Mouse (Mus musculus) MEL (cell line): ENCODE results near the gene Smpdl3a. TPM values are rescaled to one million over a fixed set of nuclear protein-coding genes. Genes with fewer than 3 reads are reported as not detected.

Source experiments
- DNase-seq: peaks from one replicate; pipeline ENCODE4 v3.0.0; 2011; ENCODE audit warnings: low read depth, low spot score
- H3K27ac ChIP-seq: 2 replicates; pipeline ENCODE4 v1.5.1; 2012; ENCODE audit warnings: low read depth, mild to moderate bottlenecking, control low read depth, low read length, moderate library complexity; ENCODE audit not compliant: control insufficient read depth
- H3K27me3 ChIP-seq, 2 experiments: fragments of 150-350 bp in 1 of 2; sonication (generic) in 1 of 2; 2 replicates each; pipeline ENCODE4 v1.6.1; 2012; ENCODE audit warnings: low read length in 2 of 2, mild to moderate bottlenecking in 2 of 2, improper control_type of control experiment in 1 of 2, moderate library complexity in 1 of 2; ENCODE audit not compliant: insufficient read depth in 2 of 2, control insufficient read depth in 1 of 2
- H3K36me3 ChIP-seq, 2 experiments: 2 replicates each; pipeline ENCODE4 v1.6.1; 2012 to 2014; ENCODE audit warnings: low read length in 2 of 2, improper control_type of control experiment in 1 of 2, inconsistent platforms in 1 of 2, mild to moderate bottlenecking in 1 of 2; ENCODE audit not compliant: insufficient read depth in 2 of 2, control insufficient read depth in 1 of 2
- H3K4me1 ChIP-seq, 2 experiments: fragments of 150-350 bp in 1 of 2; sonication (generic) in 1 of 2; 2 replicates each; pipeline ENCODE4 v1.6.1; 2012; ENCODE audit warnings: low read length in 2 of 2, improper control_type of control experiment in 1 of 2, mild to moderate bottlenecking in 1 of 2; ENCODE audit not compliant: insufficient read depth in 2 of 2, control insufficient read depth in 1 of 2
- H3K4me3 ChIP-seq, 2 experiments: fragments of 150-350 bp in 1 of 2; sonication (generic) in 1 of 2; 2 replicates each; pipeline ENCODE4 v1.5.1; 2012; ENCODE audit warnings: low read depth in 2 of 2, low read length in 2 of 2, mild to moderate bottlenecking in 2 of 2, moderate library complexity in 2 of 2, control low read depth in 1 of 2, improper control_type of control experiment in 1 of 2; ENCODE audit not compliant: control insufficient read depth in 1 of 2, insufficient read depth in 1 of 2
- H3K79me2 ChIP-seq: 2 replicates; pipeline ENCODE4 v1.6.1; 2012; ENCODE audit warnings: mild to moderate bottlenecking, low read length, moderate library complexity; ENCODE audit not compliant: control insufficient read depth, poor library complexity, insufficient read depth
- H3K9ac ChIP-seq: 2 replicates; pipeline ENCODE4 v1.6.1; 2012; ENCODE audit warnings: low read depth, mild to moderate bottlenecking, control low read depth, low read length, moderate library complexity; ENCODE audit not compliant: control insufficient read depth, poor library complexity, severe bottlenecking
- H3K9me3 ChIP-seq: fragments of 150-350 bp; sonication (generic); replicated peaks from 2 replicates; pipeline ENCODE4 v1.6.1; 2012; ENCODE audit warnings: mild to moderate bottlenecking, low read length, improper control_type of control experiment, moderate library complexity; ENCODE audit not compliant: insufficient read depth
- BHLHE40 ChIP-seq: IDR thresholded peaks from 2 replicates; pipeline ENCODE4 v1.6.1; 2012; ENCODE audit warnings: low read depth, mild to moderate bottlenecking, inconsistent platforms, low read length, improper control_type of control experiment, borderline replicate concordance
- CTCF ChIP-seq, 3 experiments: IDR thresholded peaks in 2 of 3; conservative IDR thresholded peaks in 1 of 3; 2 replicates each; pipeline ENCODE4 v1.5.1; 2011 to 2012; ENCODE audit warnings: low read length in 3 of 3, low read depth in 2 of 3, mild to moderate bottlenecking in 2 of 3, improper control_type of control experiment in 1 of 3, inconsistent platforms in 1 of 3, mixed read lengths in 1 of 3, moderate library complexity in 1 of 3; ENCODE audit not compliant: control insufficient read depth in 1 of 3, insufficient read depth in 1 of 3, poor library complexity in 1 of 3, severe bottlenecking in 1 of 3
- MAFK ChIP-seq: IDR thresholded peaks from 2 replicates; pipeline ENCODE4 v1.6.1; 2011; ENCODE audit warnings: low read depth, mild to moderate bottlenecking, low read length, improper control_type of control experiment, borderline replicate concordance
- MXI1 ChIP-seq: IDR thresholded peaks from 2 replicates; pipeline ENCODE4 v1.6.1; 2011; ENCODE audit warnings: mild to moderate bottlenecking, low read depth, low read length, improper control_type of control experiment
- MYB ChIP-seq: IDR thresholded peaks from 2 replicates; pipeline ENCODE4 v1.6.1; 2011; ENCODE audit warnings: mild to moderate bottlenecking, low read depth, low read length, improper control_type of control experiment
- MYC ChIP-seq: IDR thresholded peaks from 2 replicates; pipeline ENCODE4 v1.6.1; 2011; ENCODE audit warnings: low read depth, mild to moderate bottlenecking, low read length, improper control_type of control experiment, moderate library complexity
- POLR2A ChIP-seq, 2 experiments: IDR thresholded peaks; 2 replicates each; pipeline ENCODE4 v1.6.1; 2011 to 2012; ENCODE audit warnings: low read length in 2 of 2, mild to moderate bottlenecking in 2 of 2, control low read depth in 1 of 2, improper control_type of control experiment in 1 of 2, low read depth in 1 of 2, moderate library complexity in 1 of 2; ENCODE audit not compliant: control insufficient read depth in 1 of 2, insufficient read depth in 1 of 2, poor library complexity in 1 of 2
- POLR2AphosphoS2 ChIP-seq: IDR thresholded peaks from 2 replicates; pipeline ENCODE4 v1.6.1; 2011; ENCODE audit warnings: low read length, improper control_type of control experiment
- POLR2AphosphoS5 ChIP-seq: IDR thresholded peaks from 2 replicates; pipeline ENCODE4 v1.6.1; 2012; ENCODE audit warnings: low read depth, borderline replicate concordance, mild to moderate bottlenecking, inconsistent platforms, low read length, moderate library complexity, mixed read lengths
- RAD21 ChIP-seq: IDR thresholded peaks from 2 replicates; pipeline ENCODE4 v1.6.1; 2011; ENCODE audit warnings: mild to moderate bottlenecking, low read depth, low read length, improper control_type of control experiment
- RCOR1 ChIP-seq: IDR thresholded peaks from 2 replicates; pipeline ENCODE4 v1.6.1; 2012; ENCODE audit warnings: low read depth, mild to moderate bottlenecking, inconsistent platforms, low read length, improper control_type of control experiment
- TAL1 ChIP-seq: IDR thresholded peaks from 2 replicates; pipeline ENCODE4 v1.6.1; 2012; ENCODE audit warnings: mild to moderate bottlenecking, inconsistent platforms, low read length, moderate library complexity, mixed read lengths
- TBP ChIP-seq: IDR thresholded peaks from 2 replicates; pipeline ENCODE4 v1.8.0; 2011; ENCODE audit warnings: low read depth, low read length, improper control_type of control experiment
- TCF12 ChIP-seq: IDR thresholded peaks from 2 replicates; pipeline ENCODE4 v1.6.1; 2014; ENCODE audit warnings: low read depth, mild to moderate bottlenecking, inconsistent platforms, low read length, improper control_type of control experiment, moderate library complexity
- UBTF ChIP-seq: IDR thresholded peaks from 2 replicates; pipeline ENCODE4 v1.6.1; 2012; ENCODE audit warnings: low read depth, mild to moderate bottlenecking, inconsistent platforms, low read length, improper control_type of control experiment, moderate library complexity, borderline replicate concordance; ENCODE audit not compliant: insufficient read depth
- ZKSCAN1 ChIP-seq: IDR thresholded peaks from 2 replicates; pipeline ENCODE4 v1.6.1; 2012; ENCODE audit warnings: low read depth, mild to moderate bottlenecking, inconsistent platforms, low read length, improper control_type of control experiment, moderate library complexity
- ZMIZ1 ChIP-seq: IDR thresholded peaks from 2 replicates; pipeline ENCODE4 v1.6.1; 2012; ENCODE audit warnings: low read depth, mild to moderate bottlenecking, inconsistent platforms, low read length, improper control_type of control experiment, moderate library complexity
- polyA plus RNA-seq, 2 experiments: library from polyadenylated mRNA; stranded (reverse) in 1 of 2; unstranded in 1 of 2; fragments of >175 nt in 1 of 2; fragments of >200 nt in 1 of 2; gene quantifications; 2 replicates each; pipeline versions ENCODE4 v1.2.1 to v1.2.4; 2012; ENCODE audit warnings: low replicate concordance in 2 of 2, low read depth in 1 of 2; ENCODE audit not compliant: insufficient read length in 2 of 2, insufficient read depth in 1 of 2, missing spikeins in 1 of 2
- total RNA-seq: library from RNA; depleted of rRNA; stranded (reverse); fragments of 300-350 nt; gene quantifications from 2 replicates; pipeline ENCODE4 v1.2.3, GENCODE M21; 2012

Smpdl3a gene
- total and polyA plus RNA-seq, 3 experiments, result 0.04 TPM; not detected in 2

DNA sequence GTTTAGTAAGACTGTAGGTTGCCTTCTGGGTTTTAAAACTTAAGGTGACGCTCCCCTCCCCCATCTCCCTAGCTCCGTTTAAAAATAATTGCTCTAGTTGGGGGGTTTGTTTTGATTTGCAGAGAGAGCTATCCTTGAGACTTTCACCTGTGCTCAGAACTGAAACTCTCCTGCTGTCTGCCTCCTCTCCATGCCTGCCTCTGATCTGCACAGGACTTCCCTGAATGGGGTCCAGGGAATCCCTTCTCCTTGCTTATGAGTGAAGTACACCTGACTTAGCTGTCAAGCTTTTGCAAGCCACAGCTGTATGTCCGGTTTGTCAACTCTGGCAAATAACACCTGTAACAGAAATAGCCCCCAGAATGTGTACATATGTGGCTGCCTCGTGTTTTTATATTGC lies 1.4 kb downstream of the Smpdl3a start:
- H3K27ac ChIP-seq, result no peak overlapping the region

DNA sequence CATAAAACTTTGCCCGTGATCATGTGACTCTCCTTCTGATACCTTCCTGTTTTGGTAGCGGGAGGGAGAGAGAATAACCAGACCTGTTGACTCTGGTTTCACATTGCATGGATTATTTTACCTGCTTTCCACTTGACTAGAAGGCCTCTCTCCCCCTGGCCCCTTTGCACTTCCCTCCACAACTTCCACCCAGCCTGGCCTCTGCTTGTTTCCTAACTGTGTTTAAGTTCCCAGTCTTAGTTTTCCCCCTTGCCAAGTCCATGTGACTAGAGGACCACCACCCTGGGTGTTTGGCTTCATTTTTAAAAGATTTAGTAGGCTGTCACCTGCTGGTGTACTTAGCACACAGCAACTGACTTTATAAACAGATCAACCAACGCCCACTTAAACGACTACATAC lies 1.9 kb downstream of the Smpdl3a start:
- Histone ChIP-seq H3K4me3 (no peak overlapping the region), H3K27ac (no peak overlapping the region), H3K9me3 (no peaks in the 10 kb centered on the region), H3K27me3 (no peaks in the 10 kb centered on the region), H3K4me1 (no peaks in the 10 kb centered on the region; a peak in 1 of 4 replicates), H3K36me3 (no peaks in the 10 kb centered on the region), H3K9ac (no peak overlapping the region), H3K79me2 (no peaks in the 10 kb centered on the region)
- TF ChIP-seq CTCF (IDR thresholded peaks at IDR 0.05 in 2 of 3, conservative IDR thresholded peaks at IDR 0.05 in 1 of 3; ENCODE audit: control insufficient read depth in 1 of 3, insufficient read depth in 1 of 3, low read depth in 2 of 3, low read length in 3 of 3, poor library complexity in 1 of 3, severe bottlenecking in 1 of 3) (peak in 1 of 3 experiments; percentile 1; a peak in 1 of 6 replicates), MAFK (no peak)
- DNase-seq, result no peak

More for the DNA sequence above, 1.4 kb downstream of the Smpdl3a start:
- no peak overlapping the region for H3K9ac ChIP-seq
- no peaks in the 10 kb centered on the region for H3K36me3 ChIP-seq
- DNase-seq, result no peak
- TF ChIP-seq MYB (no peak), ZKSCAN1 (no peak), ZMIZ1 (no peak), UBTF (no peak), TAL1 (no peak), TCF12 (no peak), MYC (no peak), POLR2AphosphoS5 (no peak), RCOR1 (no peak), POLR2A (IDR thresholded peaks at IDR 0.05; ENCODE audit: control insufficient read depth in 1 of 2, insufficient read depth in 1 of 2, low read depth in 1 of 2, low read length in 2 of 2, poor library complexity in 1 of 2) (no peak), BHLHE40 (no peak), TBP (no peak), MAFK (no peak), MXI1 (no peak), RAD21 (no peak)
- H3K4me3 ChIP-seq, result no peak overlapping the region
- H3K4me1 ChIP-seq, result no peaks in the 10 kb centered on the region; a peak in 1 of 4 replicates
- no peaks in the 10 kb centered on the region for H3K79me2 ChIP-seq
- H3K27me3 ChIP-seq, result no peaks in the 10 kb centered on the region
- H3K9me3 ChIP-seq, result no peaks in the 10 kb centered on the region

- Histone ChIP-seq H3K4me3 (no peak overlapping the region), H3K9me3 (no peaks in the 10 kb centered on the region), H3K4me1 (no peaks in the 10 kb centered on the region; a peak in 1 of 4 replicates), H3K27me3 (no peaks in the 10 kb centered on the region), H3K79me2 (no peaks in the 10 kb centered on the region), H3K36me3 (no peaks in the 10 kb centered on the region), H3K27ac (no peak overlapping the region), H3K9ac (no peak overlapping the region)
- TF ChIP-seq POLR2AphosphoS2 (no peak), TAL1 (no peak)
- DNase-seq, result no peak
Observed at GRCm38 (mm10) chr10:57799486-57799885, 5.4 kb downstream of the Smpdl3a start.
